Mouse (Mus musculus) layer of hippocampus, adult 8-10 months (tissue): ENCODE data around the gene Ly6g5b. TPM values are rescaled to one million over a fixed set of nuclear protein-coding genes. Genes with fewer than 3 reads are reported as not detected.

Source experiments
- DNase-seq, 2 experiments: peaks; one replicate each; pipeline ENCODE4 v3.0.0; 2022; ENCODE audit warnings: low spot score in 2 of 2
- total RNA-seq, 4 experiments: library from RNA; stranded (reverse); gene quantifications; 2 replicates each; pipeline ENCODE4 v1.2.4; 2022

Ly6g5b gene
- total RNA-seq, 4 experiments from 2014 or later: 0.27 to 0.83 (median 0.63) TPM

DNA sequence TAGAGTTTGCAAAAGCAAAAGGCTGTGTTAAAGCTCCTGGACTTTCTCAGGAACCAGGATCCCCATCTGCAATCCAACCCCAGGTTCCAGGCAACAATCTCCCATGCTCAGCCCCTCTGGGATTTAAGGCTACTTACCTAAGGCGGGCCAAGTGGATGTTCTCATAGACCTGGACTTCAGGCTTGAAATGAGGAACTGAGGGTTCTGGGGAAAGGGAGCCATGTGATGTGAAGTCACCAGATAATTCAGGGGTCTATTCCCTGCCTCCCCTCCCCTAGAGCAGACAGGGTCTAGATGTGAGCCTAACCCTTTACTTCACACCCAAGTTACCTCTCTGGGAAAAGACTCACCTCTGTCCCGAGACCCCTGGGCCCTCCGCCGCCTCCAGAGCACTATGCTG is 34.5 kb downstream of the Ly6g5b start:
- no peak for DNase-seq

DNA sequence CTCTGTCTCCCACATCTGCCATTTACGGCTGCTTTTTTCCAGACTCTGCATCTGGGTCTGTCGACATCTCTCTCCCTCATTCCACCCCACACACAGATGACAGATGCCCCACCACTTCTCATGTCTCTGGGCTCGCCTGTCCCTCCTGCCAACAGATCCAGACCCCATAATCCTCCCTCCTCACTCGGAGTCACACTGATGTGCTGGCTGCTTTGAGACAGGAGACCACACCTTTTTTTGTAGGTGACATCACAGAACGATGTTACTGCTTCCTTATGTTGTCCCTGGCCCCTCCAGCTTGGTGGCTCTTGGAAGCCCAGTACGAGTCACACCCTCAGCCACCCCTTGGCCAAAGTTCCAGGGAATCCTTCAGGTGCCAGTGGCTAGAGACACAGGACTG is 35.0 kb downstream of the Ly6g5b start:
- DNase-seq: no peak

DNA sequence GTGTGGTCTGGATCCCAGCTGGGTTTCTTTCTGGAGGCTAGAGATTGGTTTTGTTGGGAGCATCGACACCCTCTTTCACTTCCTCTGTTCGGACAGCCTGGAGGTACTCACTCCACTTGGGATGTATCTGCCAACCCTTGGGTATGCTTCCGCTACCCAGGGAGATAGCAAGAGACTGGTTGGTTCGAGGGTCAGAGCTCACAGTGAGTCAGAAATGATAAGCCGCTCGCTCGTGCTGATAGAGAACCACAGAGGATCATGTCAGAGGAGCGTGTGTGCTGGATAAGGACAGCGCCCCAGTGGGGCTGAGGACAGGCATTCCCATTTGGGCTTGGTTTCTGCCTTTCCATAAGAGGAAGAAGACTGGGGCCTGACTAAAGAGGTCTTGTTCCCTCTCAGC is 35.5 kb downstream of the Ly6g5b start:
- no peak for DNase-seq

DNA sequence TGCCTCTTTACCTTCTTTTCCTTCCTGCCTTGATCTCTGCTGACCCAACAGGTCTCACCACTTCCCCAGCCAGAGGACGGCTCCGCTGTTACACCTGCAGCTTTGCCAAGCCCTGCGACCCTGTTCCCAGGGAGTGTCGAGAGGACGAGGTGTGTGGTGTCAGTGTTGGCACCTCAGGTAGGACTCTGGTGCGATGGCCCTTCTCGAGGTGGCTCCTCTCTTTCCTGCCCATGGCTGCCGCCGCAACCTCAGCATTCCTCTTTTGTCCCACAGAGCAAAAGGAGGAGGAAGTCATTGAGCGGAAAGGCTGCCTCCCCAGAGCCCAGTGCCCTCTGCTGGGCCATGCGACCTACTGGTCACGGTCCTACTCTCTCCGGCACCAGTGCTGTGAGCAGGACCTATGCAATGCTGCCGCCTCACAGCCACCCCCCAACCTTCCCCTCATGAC is 37.4 kb downstream of the Ly6g5b start, which contains the start of gene Ly6g6d:
Ly6g6d (minus strand) TSS at position 280 of the 448 bp plus-strand sequence.
- DNase-seq: no peak

DNA sequence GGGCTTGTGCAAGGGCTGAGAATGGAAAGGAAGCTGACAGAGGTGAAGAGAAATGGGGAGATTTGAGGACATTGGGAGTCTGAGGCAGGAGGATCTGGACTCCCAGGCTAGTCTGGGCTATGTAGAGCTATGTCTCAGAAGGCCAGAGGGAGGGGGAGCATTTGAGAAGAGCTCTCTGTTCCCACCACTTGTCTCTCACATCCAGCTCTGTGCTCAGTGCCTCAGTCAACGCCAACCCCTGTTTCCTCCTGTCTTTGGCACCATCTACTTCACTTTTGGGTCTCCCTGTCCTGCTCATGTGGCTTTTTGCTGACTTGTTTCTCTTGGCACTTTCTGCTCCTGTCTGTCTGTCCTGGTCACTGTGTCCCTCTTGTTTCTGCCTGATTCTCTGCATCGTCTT is 37.9 kb downstream of the Ly6g5b start:
- no peak for DNase-seq

DNA sequence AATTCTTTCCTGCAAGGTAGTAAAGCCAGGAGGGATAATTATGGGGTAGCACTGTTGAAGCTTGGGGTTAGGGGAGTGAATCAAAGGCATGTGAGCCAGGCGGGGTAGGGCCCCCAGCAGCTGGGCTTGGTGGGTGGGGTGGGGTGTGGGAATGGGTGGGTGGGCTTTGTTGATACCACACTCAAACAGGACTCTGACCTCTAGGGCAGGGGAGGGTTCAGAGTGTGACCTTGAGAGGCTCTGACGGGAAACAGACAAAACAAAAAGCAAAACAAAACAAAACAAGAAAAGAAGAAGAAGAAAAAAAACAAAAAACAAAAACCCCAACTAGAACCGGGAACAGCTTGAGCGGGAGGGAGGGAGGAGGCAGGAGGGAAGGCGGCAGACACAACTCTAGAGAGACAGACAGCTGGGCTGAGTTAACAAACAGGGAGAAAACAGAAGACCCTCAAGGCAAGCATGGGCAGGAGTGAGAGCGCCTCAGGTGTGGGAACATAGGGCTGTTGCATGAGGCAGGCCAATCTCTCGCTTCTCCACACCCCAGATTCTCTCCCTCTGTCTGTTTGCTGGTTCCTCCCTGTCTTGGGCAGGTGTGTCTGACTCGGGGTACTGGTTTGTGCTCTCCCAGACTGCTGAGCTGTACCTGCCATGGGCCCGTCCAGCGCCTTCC is 38.6 kb downstream of the Ly6g5b start, which contains the start of gene Ly6g6e:
Ly6g6e (plus strand) TSS at position 396 of the 670 bp plus-strand sequence.
- no peak for DNase-seq

DNA sequence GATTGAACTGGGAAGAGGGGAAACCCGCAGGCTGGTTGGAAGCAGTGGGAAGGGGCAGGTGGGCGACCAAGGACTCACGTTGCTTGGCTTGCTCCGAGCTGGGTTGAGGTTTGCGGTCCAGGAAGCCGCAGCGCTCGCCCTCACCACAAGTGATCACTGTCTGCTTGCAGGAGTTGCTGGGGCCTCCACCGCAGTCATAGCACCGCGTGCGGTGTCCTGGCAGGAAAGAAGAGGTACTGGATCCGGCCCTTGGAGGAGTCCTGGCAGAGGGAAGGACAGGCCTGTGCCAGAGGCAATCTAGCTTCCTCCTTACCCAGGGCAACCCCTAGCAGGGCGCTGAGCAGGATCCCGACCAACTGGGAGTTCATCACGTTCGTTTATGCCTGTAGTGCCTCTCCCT is 41.1 kb downstream of the Ly6g5b start:
- no peak for DNase-seq

DNA sequence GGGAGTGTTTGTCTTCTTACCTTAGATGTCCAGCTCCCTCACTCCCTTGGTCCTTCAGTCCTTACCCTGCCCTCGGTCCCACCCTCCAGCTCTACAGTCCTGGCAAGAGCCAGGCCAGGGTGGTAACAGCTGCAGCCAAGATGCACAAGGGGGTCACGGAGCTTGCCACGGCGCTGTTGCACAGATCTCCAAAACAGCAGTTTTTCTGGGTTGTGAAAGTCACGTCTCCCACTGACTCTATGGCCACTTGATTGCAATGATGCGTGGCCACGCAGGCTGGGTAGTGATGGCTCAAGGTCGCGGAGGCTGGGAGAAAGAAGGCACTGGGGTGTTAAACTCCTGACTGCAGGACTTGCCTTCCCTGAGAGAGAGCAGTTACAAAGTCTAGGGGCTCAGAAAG is 43.8 kb downstream of the Ly6g5b start:
- DNase-seq: no peak

DNA sequence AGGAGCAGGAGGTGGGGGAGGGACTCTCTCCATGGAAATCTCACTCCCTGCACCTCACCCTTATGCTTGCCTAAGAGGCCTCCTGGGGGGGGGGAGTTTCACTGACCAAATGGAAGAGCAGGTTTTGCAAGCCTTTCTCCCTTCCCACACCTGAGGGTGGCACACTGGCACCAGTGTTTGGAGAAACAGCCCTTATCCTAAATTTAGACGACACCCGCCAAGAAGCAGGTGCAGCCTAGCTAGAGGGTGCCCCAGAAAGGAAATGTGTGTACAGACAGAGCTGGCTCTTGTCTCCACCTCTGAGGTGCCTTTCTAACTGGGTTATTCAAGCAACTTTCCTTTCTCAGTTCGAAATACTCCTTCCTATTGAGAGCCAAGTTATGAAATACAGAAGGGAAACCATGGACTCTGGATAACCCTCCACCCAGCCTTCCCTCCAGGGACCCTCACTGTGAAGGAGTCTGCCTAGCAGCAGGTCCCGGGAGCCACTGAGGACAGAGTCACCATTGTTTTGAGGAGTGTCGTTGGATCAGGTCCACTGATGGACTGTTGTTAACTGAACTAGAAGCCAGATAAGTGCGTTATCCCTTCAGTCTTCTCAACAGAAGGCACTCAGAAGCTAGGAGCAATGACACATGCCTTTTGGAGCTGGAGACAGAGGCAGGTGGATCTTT is 44.5 kb downstream of the Ly6g5b start:
- DNase-seq: no peak

DNA sequence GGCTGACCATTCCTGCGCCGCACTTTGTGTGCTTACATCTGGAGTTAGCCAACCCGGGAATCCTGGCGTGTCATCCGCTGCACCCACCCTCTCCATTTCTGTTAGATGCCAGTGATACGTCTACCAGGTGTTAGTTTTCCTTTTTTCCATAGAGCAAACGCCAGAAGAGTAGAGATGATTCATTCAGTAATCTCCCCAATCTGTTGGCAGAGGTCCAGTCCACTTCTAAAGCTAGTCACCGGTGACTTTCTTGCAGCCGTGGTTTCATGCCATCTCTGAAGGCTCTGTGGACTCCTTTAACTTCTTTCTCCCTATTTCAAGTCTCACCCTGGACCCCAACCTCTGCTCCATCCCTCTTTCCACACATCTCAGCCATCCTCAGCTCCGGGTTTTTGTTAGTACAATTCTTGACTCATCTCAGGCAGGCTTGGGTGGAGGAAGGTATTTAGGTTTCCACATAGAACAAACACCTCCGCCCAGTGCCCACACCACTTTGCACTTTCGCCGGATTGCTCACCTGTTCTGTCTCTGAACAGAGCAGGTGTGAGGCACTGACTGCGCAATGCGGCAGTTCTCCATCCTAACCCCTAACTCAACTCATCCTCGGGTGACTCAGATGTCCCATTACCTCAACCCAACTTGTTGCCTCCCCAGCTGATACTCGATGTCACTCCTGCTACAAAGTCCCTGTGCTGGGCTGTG is 46.9 kb downstream of the Ly6g5b start:
- no peak for DNase-seq

DNA sequence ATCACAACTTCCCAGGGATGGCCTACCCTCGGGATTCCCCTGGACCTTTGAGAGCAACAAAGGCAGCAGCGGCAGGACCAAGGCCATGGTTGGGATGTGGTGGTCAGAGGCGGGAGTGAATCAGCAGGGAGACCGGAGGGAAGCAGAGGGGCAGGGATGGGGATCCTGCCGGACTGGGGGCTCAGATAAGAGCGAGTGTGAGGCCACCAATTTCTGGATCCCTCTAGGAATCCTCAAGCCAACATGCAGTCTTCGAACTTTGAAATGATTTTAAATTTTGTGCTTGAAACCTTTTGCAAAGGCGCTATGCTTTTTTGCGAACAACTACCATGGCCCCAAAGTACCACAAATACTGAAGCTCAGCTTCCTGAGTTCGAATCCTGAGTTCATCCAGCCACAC is 49.1 kb downstream of the Ly6g5b start, which contains the start of gene Mpig6b:
Mpig6b (minus strand) TSS at position 101 of the 400 bp plus-strand sequence.
- DNase-seq: no peak

DNA sequence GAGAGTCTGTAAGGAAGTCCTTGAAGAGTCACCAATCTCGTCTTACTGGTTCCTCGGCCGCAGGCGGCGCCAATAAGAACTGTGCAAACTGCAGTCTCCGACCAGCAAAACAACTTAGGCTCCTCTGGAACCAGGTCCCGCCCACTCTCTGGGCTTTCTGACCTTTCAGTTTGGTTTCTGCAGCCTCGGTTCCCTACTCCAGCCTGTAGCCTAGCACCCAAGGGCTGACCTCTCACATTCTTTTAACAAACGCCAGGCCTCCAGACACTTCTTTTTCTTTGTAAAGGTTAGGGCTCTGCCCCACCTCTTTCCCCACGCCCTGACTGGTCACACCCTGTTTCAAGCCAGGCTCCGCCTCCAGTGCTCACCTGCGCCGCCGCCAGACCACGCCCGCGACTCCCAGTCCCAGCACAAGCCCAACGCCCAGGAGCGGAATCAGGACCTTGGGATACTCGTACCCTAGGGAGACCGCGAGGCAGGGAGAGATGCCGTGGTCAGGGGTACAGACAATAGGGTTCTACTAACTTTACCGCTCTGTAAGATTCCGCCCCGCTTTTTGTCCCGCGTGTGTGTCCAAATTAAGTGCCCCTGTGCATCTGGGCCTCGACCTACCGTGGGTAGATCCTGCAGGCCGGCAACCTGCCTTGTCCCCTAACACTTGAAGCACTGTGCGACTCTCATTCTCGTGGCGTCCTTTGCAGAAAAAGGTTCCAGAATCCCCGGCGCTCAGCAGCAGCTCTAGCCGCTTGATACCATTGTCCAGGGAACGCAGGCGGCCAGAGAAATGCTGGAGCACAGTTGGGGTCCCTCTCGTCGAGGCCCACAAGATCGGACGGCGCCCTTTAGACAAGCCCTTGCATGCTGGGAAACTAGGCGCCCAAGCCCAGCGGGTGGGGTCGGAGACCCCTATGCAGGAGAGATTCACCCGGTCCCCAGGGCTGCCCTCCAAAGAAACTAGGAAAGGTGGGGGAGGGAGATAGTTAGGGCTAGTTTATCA is 50.0 kb downstream of the Ly6g5b start, which contains the start of gene Ly6g6c:
Ly6g6c (plus strand) TSS at position 438 of the 997 bp plus-strand sequence.
- DNase-seq: no peak

DNA sequence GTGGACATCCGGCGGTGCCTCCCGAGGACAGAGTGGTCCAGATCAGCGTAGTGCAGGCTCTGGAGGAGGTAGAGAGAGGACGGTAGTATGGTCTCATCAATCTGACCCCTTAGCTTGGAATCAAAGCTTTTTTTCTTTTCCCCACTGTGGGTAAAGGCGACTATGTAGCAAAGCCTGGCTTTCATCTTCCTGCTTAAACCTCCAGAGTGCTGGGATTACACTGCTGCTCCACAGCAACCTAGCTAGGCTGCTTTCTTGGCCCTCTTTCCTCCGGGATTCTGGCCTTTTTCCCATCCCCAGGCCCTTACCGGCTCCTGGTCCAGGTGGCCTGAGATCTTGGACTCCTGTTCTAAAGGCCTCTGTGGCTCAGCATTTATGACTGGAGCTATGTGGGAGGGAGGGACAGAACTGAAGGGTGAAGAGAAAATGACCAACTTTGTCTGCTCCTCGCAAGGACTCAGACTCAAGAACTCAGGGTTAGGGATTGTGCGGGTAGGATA is 50.8 kb downstream of the Ly6g5b start:
- no peak for DNase-seq

Other genes starting within 250 kb of the Ly6g5b start
- 10 to 100 TPM in 2 of 4 experiments, 1 to 10 TPM in 2; 8.3 to 10.2 (median 9.3) TPM for gene Zbtb12, start 235.9 kb downstream of the Ly6g5b start, total RNA-seq
- not detected for gene Gm20547, start 233.4 kb downstream of the Ly6g5b start, total RNA-seq
- gene C2, start 217.2 kb downstream of the Ly6g5b start, total RNA-seq: 1 to 10 TPM; 3.1 to 4.4 (median 4.3) TPM
- 100 to 1,000 TPM; 186 to 199 (median 189) TPM for gene Ehmt2, start 217.0 kb downstream of the Ly6g5b start, total RNA-seq
- under 1 TPM; 0.14 to 0.41 (median 0.34) TPM for gene Slc44a4, start 201.0 kb downstream of the Ly6g5b start, total RNA-seq
- gene Neu1, start 184.2 kb downstream of the Ly6g5b start, total RNA-seq: 10 to 100 TPM; 38.3 to 46.8 (median 41.7) TPM
- gene Hspa1b, start 156.2 kb downstream of the Ly6g5b start, total RNA-seq: 10 to 100 TPM; 13.2 to 31.7 (median 24.2) TPM
- not detected for gene Gm20481, start 145.5 kb downstream of the Ly6g5b start, total RNA-seq
- gene Hspa1a, start 143.3 kb downstream of the Ly6g5b start, total RNA-seq: 10 to 100 TPM; 14.3 to 24.2 (median 19.4) TPM
- gene Hspa1l, start 142.7 kb downstream of the Ly6g5b start, total RNA-seq: under 1 TPM; 0.23 to 0.45 (median 0.31) TPM
- gene Lsm2, start 133.6 kb downstream of the Ly6g5b start, total RNA-seq: 10 to 100 TPM; 13.1 to 19.1 (median 16.9) TPM
- gene Vars, start 114.4 kb downstream of the Ly6g5b start, total RNA-seq: 10 to 100 TPM; 49.9 to 58.8 (median 51.3) TPM
- under 1 TPM; 0.14 to 0.90 (median 0.56) TPM for gene Vwa7, start 98.8 kb downstream of the Ly6g5b start, total RNA-seq
- gene Sapcd1, start 87.4 kb downstream of the Ly6g5b start, total RNA-seq: under 1 TPM in 2 of 4 experiments, not detected in 2; 0.76 to 0.95 TPM
- 1 to 10 TPM; 1.1 to 2.1 (median 1.4) TPM for gene Msh5, start 68.7 kb downstream of the Ly6g5b start, total RNA-seq
- gene Clic1, start 65.5 kb downstream of the Ly6g5b start, total RNA-seq: 10 to 100 TPM in 2 of 4 experiments, 1 to 10 TPM in 2; 9.2 to 27.8 (median 15.9) TPM
- gene Ddah2, start 56.4 kb downstream of the Ly6g5b start, total RNA-seq: 10 to 100 TPM in 3 of 4 experiments, 1 to 10 TPM in 1; 8.8 to 20.3 (median 14.9) TPM
- not detected for gene Ly6g6c, start 50.0 kb downstream of the Ly6g5b start, total RNA-seq
- gene Mpig6b, start 49.2 kb downstream of the Ly6g5b start, total RNA-seq: under 1 TPM in 1 of 4 experiments, not detected in 3; 0.48 TPM
- 1 to 10 TPM; 4.6 to 7.1 (median 5.6) TPM for gene Ly6g6e, start 38.5 kb downstream of the Ly6g5b start, total RNA-seq
- gene Ly6g6d, start 37.4 kb downstream of the Ly6g5b start, total RNA-seq: 1 to 10 TPM; 1.4 to 2.9 (median 2.2) TPM
- gene Ly6g6f, start 29.8 kb downstream of the Ly6g5b start, total RNA-seq: 1 to 10 TPM in 1 of 4 experiments, under 1 TPM in 2, not detected in 1; 0.41 to 1.0 (median 0.89) TPM
- gene Abhd16a, start 26.2 kb downstream of the Ly6g5b start, total RNA-seq: 100 to 1,000 TPM in 3 of 4 experiments, 10 to 100 TPM in 1; 96.2 to 115 (median 106) TPM
- gene Ly6g5c, start 7.1 kb downstream of the Ly6g5b start, total RNA-seq: not detected
- 10 to 100 TPM; 17.6 to 19.2 (median 18.0) TPM for gene Gpank1, start 6.0 kb upstream of the Ly6g5b start, total RNA-seq
- 100 to 1,000 TPM; 176 to 194 (median 189) TPM for gene Csnk2b, start 6.6 kb upstream of the Ly6g5b start, total RNA-seq
- 10 to 100 TPM; 27.6 to 31.6 (median 30.9) TPM for gene D17H6S53E, start 10.9 kb upstream of the Ly6g5b start, total RNA-seq
- not detected for gene Apom, start 16.6 kb upstream of the Ly6g5b start, total RNA-seq
- 100 to 1,000 TPM; 291 to 311 (median 298) TPM for gene Bag6, start 19.8 kb upstream of the Ly6g5b start, total RNA-seq
- 100 to 1,000 TPM; 302 to 328 (median 308) TPM for gene Prrc2a, start 49.5 kb upstream of the Ly6g5b start, total RNA-seq
- 10 to 100 TPM in 2 of 4 experiments, 1 to 10 TPM in 2; 6.3 to 45.4 (median 25.7) TPM for gene Aif1, start 60.6 kb upstream of the Ly6g5b start, total RNA-seq
- 10 to 100 TPM in 1 of 4 experiments, 1 to 10 TPM in 3; 5.0 to 13.2 (median 7.1) TPM for gene Lst1, start 73.0 kb upstream of the Ly6g5b start, total RNA-seq
- gene Ltb, start 79.0 kb upstream of the Ly6g5b start, total RNA-seq: 1 to 10 TPM in 1 of 4 experiments, under 1 TPM in 3; 0.53 to 1.4 (median 0.71) TPM
- gene Tnf, start 86.6 kb upstream of the Ly6g5b start, total RNA-seq: under 1 TPM in 1 of 4 experiments, not detected in 3; 0.29 TPM
- under 1 TPM; 0.32 to 0.89 (median 0.67) TPM for gene Lta, start 89.9 kb upstream of the Ly6g5b start, total RNA-seq
- gene Gm16181, start 105.4 kb upstream of the Ly6g5b start, total RNA-seq: not detected
- gene Atp6v1g2, start 118.2 kb upstream of the Ly6g5b start, total RNA-seq: 100 to 1,000 TPM; 592 to 630 (median 612) TPM
- 10 to 100 TPM; 12.9 to 16.4 (median 14.9) TPM for gene Nfkbil1, start 120.4 kb upstream of the Ly6g5b start, total RNA-seq
- 100 to 1,000 TPM; 216 to 231 (median 222) TPM for gene Ddx39b, start 126.3 kb upstream of the Ly6g5b start, total RNA-seq
- 100 to 1,000 TPM in 2 of 4 experiments, 10 to 100 TPM in 2; 23.2 to 135 (median 64.4) TPM for gene H2-D1, start 147.3 kb upstream of the Ly6g5b start, total RNA-seq
- gene H2-Q1, start 205.0 kb upstream of the Ly6g5b start, total RNA-seq: 1 to 10 TPM in 2 of 4 experiments, under 1 TPM in 2; 0.85 to 2.5 (median 1.2) TPM
- 1 to 10 TPM in 1 of 4 experiments, under 1 TPM in 2, not detected in 1; 0.64 to 2.6 (median 0.81) TPM for gene H2-Q2, start 226.8 kb upstream of the Ly6g5b start, total RNA-seq